Mouse (Mus musculus): ENCODE data around the gene Rmdn2. TPM values are rescaled to one million over a fixed set of nuclear protein-coding genes. Genes with fewer than 3 reads are reported as not detected.

Rmdn2 gene
- polyA plus RNA-seq, 1 experiment, result 10.3 TPM

DNA sequence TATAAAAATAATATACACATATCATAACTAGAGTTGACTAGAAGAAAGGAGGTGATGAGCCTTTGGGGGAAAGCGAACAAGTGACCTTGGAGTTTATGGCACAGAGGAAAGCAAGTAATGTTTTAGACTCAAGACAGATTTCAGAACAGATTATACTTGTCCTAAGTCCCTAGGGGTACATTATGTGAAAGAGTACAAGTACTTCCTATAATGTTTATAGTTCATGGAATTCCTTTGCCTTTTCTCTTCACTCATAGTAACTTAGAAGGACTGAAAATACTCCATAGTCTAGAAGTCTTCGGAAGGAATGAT, 52.4 kb downstream of the Rmdn2 start:
- H3K4me3 ChIP-seq (ENCODE audit: insufficient read depth, low read length), result no peak overlapping the region
- no peak overlapping the region for H3K27ac ChIP-seq (ENCODE audit: insufficient read depth, low read length)
- H3K4me1 ChIP-seq (ENCODE audit: control insufficient read depth, insufficient read depth, low read length), result no peaks in the 10 kb centered on the region; the same call in 1 of the 2 replicates
- no peak for TF ChIP-seq POLR2A (IDR thresholded peaks at IDR 0.05; ENCODE audit: extremely low read depth, insufficient read depth, low read length)
- no peak for TF ChIP-seq CTCF (IDR thresholded peaks at IDR 0.05; ENCODE audit: extremely low read depth, insufficient read depth, low read length)

DNA sequence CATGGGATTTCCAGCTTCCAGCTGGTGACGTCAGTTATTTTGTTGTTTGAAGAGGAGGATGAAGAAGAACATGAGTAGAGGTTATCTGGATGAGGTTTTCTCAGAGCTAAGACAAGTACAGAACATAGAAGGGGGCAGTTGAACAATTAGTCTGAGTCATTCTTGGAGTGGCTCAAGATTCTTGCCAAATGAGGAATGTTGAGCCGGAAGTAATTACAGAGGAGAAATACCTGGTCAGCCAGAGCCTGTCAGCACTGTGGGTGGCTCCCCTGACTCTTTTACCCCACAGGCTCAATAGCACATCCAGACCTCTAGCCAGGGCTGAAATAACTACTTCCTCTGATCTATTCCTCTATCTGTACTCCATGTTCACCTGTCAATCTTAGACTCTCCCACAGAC, 59.2 kb downstream of the Rmdn2 start:
- H3K27ac ChIP-seq (ENCODE audit: insufficient read depth, low read length), result no peak overlapping the region
- no peaks in the 10 kb centered on the region for H3K4me1 ChIP-seq (ENCODE audit: control insufficient read depth, insufficient read depth, low read length)
- H3K4me3 ChIP-seq (ENCODE audit: insufficient read depth, low read length), result no peak overlapping the region
- TF ChIP-seq CTCF (IDR thresholded peaks at IDR 0.05; ENCODE audit: extremely low read depth, insufficient read depth, low read length) (no peak), POLR2A (IDR thresholded peaks at IDR 0.05; ENCODE audit: extremely low read depth, insufficient read depth, low read length) (no peak)

DNA sequence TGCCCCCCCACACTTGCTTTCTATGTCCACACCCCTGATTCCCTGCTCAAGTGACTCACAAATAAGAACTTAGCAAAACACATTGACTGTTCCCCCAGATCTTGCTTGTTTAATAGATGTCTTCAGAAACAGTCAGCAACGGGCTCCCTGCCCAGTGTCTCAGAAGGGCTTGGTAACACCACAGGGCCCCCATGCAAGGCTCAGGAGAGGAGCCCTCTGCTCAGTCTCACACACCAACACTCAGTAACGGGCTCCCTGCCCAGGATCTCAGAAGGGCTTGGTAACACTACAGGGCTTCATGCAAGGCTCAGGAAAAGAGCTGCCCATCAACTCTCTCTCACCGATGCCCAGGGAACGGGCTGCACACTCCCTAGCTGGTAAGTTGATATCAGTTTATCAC, 83.4 kb downstream of the Rmdn2 start:
- H3K4me1 ChIP-seq (ENCODE audit: control insufficient read depth, insufficient read depth, low read length), result no peaks in the 10 kb centered on the region
- no peak overlapping the region for H3K27ac ChIP-seq (ENCODE audit: insufficient read depth, low read length)
- TF ChIP-seq CTCF (IDR thresholded peaks at IDR 0.05; ENCODE audit: extremely low read depth, insufficient read depth, low read length) (no peak), POLR2A (IDR thresholded peaks at IDR 0.05; ENCODE audit: extremely low read depth, insufficient read depth, low read length) (no peak)
- no peak overlapping the region for H3K4me3 ChIP-seq (ENCODE audit: insufficient read depth, low read length)

DNA sequence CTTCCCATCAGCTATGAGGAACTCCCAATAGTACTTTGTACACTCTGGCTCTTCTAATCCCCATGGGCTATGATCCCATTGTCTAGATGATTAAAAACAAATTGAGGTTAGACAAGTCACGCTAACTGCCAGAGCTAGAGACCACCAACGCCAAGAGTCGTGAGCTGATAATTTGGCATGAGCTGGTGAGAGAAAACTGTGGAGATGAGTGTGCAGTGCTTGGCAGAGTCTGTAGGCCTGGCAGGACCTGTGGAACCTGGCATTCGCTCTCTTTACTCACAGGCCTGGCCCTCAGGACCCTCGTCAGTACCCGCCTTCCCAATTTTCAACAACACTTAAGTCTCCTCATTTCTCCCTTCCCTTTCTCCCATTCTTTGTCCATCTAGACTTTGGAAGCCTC, 83.9 kb downstream of the Rmdn2 start:
- Histone ChIP-seq H3K4me3 (ENCODE audit: insufficient read depth, low read length) (no peak overlapping the region), H3K4me1 (ENCODE audit: control insufficient read depth, insufficient read depth, low read length) (no peaks in the 10 kb centered on the region), H3K27ac (ENCODE audit: insufficient read depth, low read length) (no peak overlapping the region)
- TF ChIP-seq POLR2A (IDR thresholded peaks at IDR 0.05; ENCODE audit: extremely low read depth, insufficient read depth, low read length), result no peak
- TF ChIP-seq CTCF (IDR thresholded peaks at IDR 0.05; ENCODE audit: extremely low read depth, insufficient read depth, low read length), result no peak

DNA sequence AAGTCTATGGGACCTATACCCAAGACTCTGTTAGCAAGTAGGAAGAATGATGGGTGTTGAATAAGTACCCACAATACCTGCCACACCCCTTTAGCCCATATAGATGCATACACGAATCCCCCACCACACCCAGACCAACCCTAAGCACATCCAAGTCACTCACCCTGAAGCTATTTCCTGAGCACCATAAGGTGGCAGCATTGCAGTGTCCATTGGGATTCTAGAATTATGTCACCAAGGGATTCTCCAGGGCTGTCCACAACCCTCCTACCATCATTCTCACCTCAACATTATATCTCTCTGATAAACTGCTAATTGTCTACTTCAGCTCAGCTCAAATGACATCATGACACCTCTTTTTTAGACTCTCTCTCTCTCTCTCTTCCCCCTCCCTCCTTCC, 87.5 kb downstream of the Rmdn2 start:
- Histone ChIP-seq H3K4me3 (ENCODE audit: insufficient read depth, low read length) (no peak overlapping the region), H3K4me1 (ENCODE audit: control insufficient read depth, insufficient read depth, low read length) (peaks cover 2% of the 10 kb centered on the region; the same call in 1 of the 2 replicates), H3K27ac (ENCODE audit: insufficient read depth, low read length) (no peak overlapping the region)
- no peak for TF ChIP-seq POLR2A (IDR thresholded peaks at IDR 0.05; ENCODE audit: extremely low read depth, insufficient read depth, low read length)
- TF ChIP-seq CTCF (IDR thresholded peaks at IDR 0.05; ENCODE audit: extremely low read depth, insufficient read depth, low read length), result peak; percentile 79

DNA sequence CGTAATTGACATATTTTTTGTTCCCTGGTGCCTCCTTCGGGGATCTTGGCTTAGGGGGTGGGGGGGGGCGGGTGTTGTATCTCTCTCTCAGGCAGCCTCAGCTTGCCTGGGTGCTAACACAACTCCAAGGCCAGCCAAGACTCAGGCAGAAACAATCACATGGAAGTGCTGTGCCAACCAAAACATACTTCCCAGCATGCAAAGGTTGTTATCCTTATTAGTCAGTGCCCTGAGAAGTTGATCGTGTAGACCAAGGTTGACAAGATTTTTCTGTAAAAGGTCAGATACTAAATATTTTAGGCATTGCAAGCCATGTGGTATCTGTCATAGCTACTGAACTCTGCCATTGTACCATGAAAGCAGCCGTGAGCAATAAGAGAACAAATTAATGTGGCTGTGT, 89.2 kb downstream of the Rmdn2 start:
- H3K4me1 ChIP-seq (ENCODE audit: control insufficient read depth, insufficient read depth, low read length), result peaks cover 2% of the 10 kb centered on the region; the same call in 1 of the 2 replicates
- TF ChIP-seq CTCF (IDR thresholded peaks at IDR 0.05; ENCODE audit: extremely low read depth, insufficient read depth, low read length), result no peak
- TF ChIP-seq POLR2A (IDR thresholded peaks at IDR 0.05; ENCODE audit: extremely low read depth, insufficient read depth, low read length), result no peak
- H3K27ac ChIP-seq (ENCODE audit: insufficient read depth, low read length), result no peak overlapping the region
- H3K4me3 ChIP-seq (ENCODE audit: insufficient read depth, low read length), result no peak overlapping the region

DNA sequence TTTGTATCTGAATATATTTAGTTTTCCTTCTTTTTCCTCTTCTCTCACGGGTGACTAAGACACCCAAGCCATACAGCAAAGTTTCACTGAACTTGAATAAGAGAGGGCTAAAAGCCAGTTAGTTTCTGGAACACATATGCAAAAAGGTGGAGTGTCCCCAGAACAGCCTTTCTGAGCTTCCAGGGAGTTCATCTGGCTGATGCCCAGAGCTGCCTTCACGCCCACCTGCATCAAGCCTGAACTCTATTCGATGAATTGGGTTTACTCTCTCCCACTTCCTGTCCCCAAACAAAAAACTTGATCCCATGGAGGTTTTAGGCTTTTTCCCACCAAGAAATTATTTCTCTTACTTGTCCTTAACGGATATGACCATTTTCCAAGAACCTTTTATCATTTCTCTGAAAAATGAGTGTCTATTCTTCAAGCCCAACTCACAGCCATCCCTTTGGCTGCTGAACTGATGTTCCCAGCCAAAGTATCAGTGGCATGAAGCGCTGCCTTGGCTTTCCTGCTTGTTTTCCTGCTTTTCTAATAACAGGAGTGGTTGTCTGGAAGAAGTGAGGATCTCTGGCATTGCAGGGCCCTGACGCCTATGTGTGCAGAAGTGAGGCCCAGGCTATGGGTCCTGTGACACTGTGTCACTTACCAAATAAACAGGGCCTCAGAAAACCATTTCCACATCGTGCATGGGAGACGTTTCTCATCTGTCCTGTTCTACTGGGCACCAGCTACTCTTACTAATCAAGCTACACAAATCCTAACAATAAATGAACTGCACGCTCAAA, 94.2 kb downstream of the Rmdn2 start:
- Histone ChIP-seq H3K4me3 (ENCODE audit: insufficient read depth, low read length) (no peak overlapping the region), H3K4me1 (ENCODE audit: control insufficient read depth, insufficient read depth, low read length) (peaks cover 2% of the 10 kb centered on the region; the same call in 1 of the 2 replicates), H3K27ac (ENCODE audit: insufficient read depth, low read length) (no peak overlapping the region)
- TF ChIP-seq CTCF (IDR thresholded peaks at IDR 0.05; ENCODE audit: extremely low read depth, insufficient read depth, low read length) (no peak), POLR2A (IDR thresholded peaks at IDR 0.05; ENCODE audit: extremely low read depth, insufficient read depth, low read length) (no peak)

DNA sequence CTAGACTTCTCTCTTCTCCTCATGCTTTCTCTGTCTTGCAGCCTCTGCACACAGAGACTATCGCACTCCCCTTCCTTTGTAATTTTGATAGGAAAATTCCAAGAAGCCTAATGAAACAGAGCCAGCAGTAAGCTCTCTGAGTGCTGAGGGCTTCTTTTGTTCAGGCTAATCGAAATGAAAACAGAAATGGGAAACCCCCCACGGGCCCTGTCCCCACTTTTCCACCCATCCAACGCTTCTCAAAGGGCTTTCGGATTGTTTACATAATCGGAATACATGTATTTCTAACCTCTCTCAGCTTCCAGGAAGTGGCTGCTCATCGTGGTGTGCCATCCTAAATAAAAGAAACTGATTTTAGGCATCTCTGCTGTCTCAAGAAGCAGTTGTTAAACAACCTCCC, 96.5 kb downstream of the Rmdn2 start:
- no peak overlapping the region for H3K4me3 ChIP-seq (ENCODE audit: insufficient read depth, low read length)
- H3K27ac ChIP-seq (ENCODE audit: insufficient read depth, low read length), result no peak overlapping the region
- H3K4me1 ChIP-seq (ENCODE audit: control insufficient read depth, insufficient read depth, low read length), result no peaks in the 10 kb centered on the region
- no peak for TF ChIP-seq POLR2A (IDR thresholded peaks at IDR 0.05; ENCODE audit: extremely low read depth, insufficient read depth, low read length)
- no peak for TF ChIP-seq CTCF (IDR thresholded peaks at IDR 0.05; ENCODE audit: extremely low read depth, insufficient read depth, low read length)

DNA sequence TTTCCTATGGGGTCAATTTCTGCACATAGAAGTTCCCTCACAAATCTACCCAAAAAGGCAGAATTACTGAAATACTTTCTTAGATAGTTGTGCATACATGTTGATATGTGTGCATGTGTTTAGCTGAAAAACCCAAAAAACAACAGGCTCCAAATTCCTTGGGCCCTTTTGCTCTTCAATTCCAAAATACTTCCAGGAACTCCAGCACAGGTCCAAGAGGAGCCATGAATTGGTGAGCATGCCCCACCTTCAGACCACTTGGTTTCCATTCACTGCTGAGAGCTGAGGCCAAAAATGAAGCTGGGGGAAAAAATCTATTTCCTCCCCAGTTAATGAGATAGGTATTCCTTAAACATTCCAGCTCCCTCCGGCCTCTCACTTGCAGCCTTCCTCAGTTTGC, 98.1 kb downstream of the Rmdn2 start:
- no peaks in the 10 kb centered on the region for H3K4me1 ChIP-seq (ENCODE audit: control insufficient read depth, insufficient read depth, low read length)
- no peak overlapping the region for H3K4me3 ChIP-seq (ENCODE audit: insufficient read depth, low read length)
- TF ChIP-seq CTCF (IDR thresholded peaks at IDR 0.05; ENCODE audit: extremely low read depth, insufficient read depth, low read length) (no peak), POLR2A (IDR thresholded peaks at IDR 0.05; ENCODE audit: extremely low read depth, insufficient read depth, low read length) (no peak)
- H3K27ac ChIP-seq (ENCODE audit: insufficient read depth, low read length), result no peak overlapping the region

DNA sequence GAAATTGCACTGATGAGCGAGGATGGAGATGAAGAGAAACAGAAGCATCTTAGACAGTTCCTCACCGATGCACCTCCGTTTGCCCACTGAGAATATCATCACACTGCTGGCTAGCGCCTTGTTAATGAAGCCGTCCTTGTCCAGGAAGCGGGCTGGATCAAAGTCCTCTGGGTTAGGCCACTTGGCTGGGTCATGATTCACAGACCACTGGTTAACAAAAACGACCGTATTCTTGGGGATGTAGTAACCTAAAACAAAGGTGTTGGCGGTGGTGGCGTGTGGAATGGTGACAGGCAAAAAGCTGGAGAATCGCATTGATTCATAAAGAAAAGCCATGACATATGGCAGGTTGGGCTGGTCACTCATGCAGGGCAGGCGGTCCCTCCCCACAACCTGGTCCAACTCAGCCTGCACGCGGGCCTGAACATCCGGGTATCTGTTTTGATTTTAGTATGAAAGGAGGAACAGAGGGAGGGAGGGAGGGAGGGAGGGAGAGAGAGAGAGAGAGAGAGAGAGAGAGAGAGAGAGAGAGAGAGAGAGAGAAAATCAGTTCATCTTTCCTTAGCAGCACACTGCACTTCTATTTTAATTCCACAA, 98.7 kb downstream of the Rmdn2 start:
- no peaks in the 10 kb centered on the region for H3K4me1 ChIP-seq (ENCODE audit: control insufficient read depth, insufficient read depth, low read length)
- TF ChIP-seq CTCF (IDR thresholded peaks at IDR 0.05; ENCODE audit: extremely low read depth, insufficient read depth, low read length) (no peak), POLR2A (IDR thresholded peaks at IDR 0.05; ENCODE audit: extremely low read depth, insufficient read depth, low read length) (no peak)
- H3K27ac ChIP-seq (ENCODE audit: insufficient read depth, low read length), result no peak overlapping the region
- H3K4me3 ChIP-seq (ENCODE audit: insufficient read depth, low read length), result no peak overlapping the region

Data from cortical plate, adult 2 months (tissue).